Mouse (Mus musculus): ENCODE data around the gene Unc45b.

DNA sequence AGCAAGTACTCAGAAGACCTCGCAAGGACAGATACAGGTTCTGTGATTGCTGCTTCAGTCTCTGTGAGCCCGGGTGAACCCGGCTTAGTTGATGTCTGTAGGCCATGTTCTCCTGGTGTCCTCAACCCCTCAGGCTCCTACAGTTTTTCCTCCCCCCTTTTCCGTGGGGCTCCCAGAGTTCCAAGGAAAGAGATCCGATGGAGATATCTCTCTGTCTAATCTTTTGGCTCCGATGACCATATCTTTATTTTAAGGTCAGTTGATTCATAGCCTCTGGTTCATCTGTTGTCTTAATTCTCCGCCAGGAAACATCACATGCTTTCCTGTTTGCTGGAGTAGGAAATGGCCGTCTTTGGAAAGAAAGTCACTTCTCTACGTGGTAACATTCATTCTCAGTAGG lies 38.7 kb downstream of the Unc45b start:
- TF ChIP-seq CTCF (IDR thresholded peaks at IDR 0.05; ENCODE audit: control insufficient read depth, insufficient read depth, insufficient replicate concordance, low read depth, low read length) (no peak), POLR2A (IDR thresholded peaks at IDR 0.05; ENCODE audit: control insufficient read depth, low read depth, low read length) (no peak)

All from testis, adult 2 months (tissue).